Mouse (Mus musculus) limb, embryonic 15.5 days (tissue): Measurements from ENCODE around the gene Kif13a. TPM values are rescaled to one million over a fixed set of nuclear protein-coding genes. Genes with fewer than 3 reads are reported as not detected.

ENCODE experiments used
- ATAC-seq: fragments of 200-750 bp; cut with Nextera tagmentation; 2 replicates; pipeline ENCODE4 v1.8.0; 2017; ENCODE audit warnings: low read depth, moderate TSS enrichment; ENCODE audit not compliant: insufficient number of reproducible peaks, low FRiP score, low TSS enrichment
- H3K27ac ChIP-seq: fragments of 300-500 bp; sonication (generic); 2 replicates; pipeline ENCODE4 v1.5.1; 2015; ENCODE audit warnings: moderate library complexity, mild to moderate bottlenecking, inconsistent platforms
- H3K27me3 ChIP-seq: fragments of 300-500 bp; sonication (generic); 2 replicates; pipeline ENCODE4 v1.6.1; 2015; ENCODE audit warnings: inconsistent platforms
- H3K36me3 ChIP-seq: fragments of 300-500 bp; sonication (generic); 2 replicates; pipeline ENCODE4 v1.6.1; 2015; ENCODE audit warnings: inconsistent platforms
- H3K4me1 ChIP-seq: fragments of 300-500 bp; sonication (generic); 2 replicates; pipeline ENCODE4 v1.6.1; 2015; ENCODE audit warnings: inconsistent platforms
- H3K4me2 ChIP-seq: fragments of 300-500 bp; sonication (generic); 2 replicates; pipeline ENCODE4 v1.6.1; 2015; ENCODE audit warnings: mild to moderate bottlenecking, inconsistent platforms
- H3K4me3 ChIP-seq: fragments of 300-500 bp; sonication (generic); 2 replicates; pipeline ENCODE4 v1.5.1; 2015; ENCODE audit warnings: mild to moderate bottlenecking, inconsistent platforms
- H3K9ac ChIP-seq: fragments of 300-500 bp; sonication (generic); 2 replicates; pipeline ENCODE4 v1.6.1; 2015; ENCODE audit warnings: inconsistent platforms
- H3K9me3 ChIP-seq: fragments of 300-500 bp; sonication (generic); 2 replicates; pipeline ENCODE4 v1.6.1; 2016; ENCODE audit warnings: inconsistent platforms
- WGBS: fragments of 180-500 bp; shearing (Covaris S2); methylation state at CpG from one replicate; pipeline ENCODE4 v1.1.7; 2015; 5-methylcytosine and 5-hydroxymethylcytosine counted together
- polyA plus RNA-seq: library from polyadenylated mRNA; unstranded; fragments of >200 nt; fragmentation: Nextera tagmentation; extraction: Ambion mirVana; gene quantifications from 2 replicates; pipeline ENCODE4 v1.2.1, GENCODE M21; 2015

Gene Kif13a
- polyA plus RNA-seq, 1 experiment from 2014 or later = 23.7 TPM

GRCm38 (mm10) chr13:46760921-46761320 lies 168.7 kb downstream of the Kif13a start:
- WGBS = 56% methylated on average over 6 of the region's 6 CpGs
- no peak for ATAC-seq
- H3K36me3 ChIP-seq = peaks cover 59% of the 10 kb centered on the region

GRCm38 (mm10) chr13:46759281-46759809 lies 170.3 kb downstream of the Kif13a start:
- 79% methylated on average over 8 of the region's 8 CpGs for WGBS
- peaks cover 58% of the 10 kb centered on the region for H3K36me3 ChIP-seq

More at GRCm38 (mm10) chr13:46760921-46761320, 168.7 kb downstream of the Kif13a start:
- no peaks in the 10 kb centered on the region for H3K4me1 ChIP-seq
- H3K27ac ChIP-seq = no peak overlapping the region
- no peak overlapping the region for H3K4me2 ChIP-seq
- H3K9ac ChIP-seq = no peak overlapping the region
- H3K4me3 ChIP-seq = no peak overlapping the region
- no peaks in the 10 kb centered on the region for H3K9me3 ChIP-seq
- H3K27me3 ChIP-seq = no peaks in the 10 kb centered on the region

GRCm38 (mm10) chr13:46758627-46759026 lies 171.0 kb downstream of the Kif13a start:
- peaks cover 53% of the 10 kb centered on the region for H3K36me3 ChIP-seq
- H3K9me3 ChIP-seq = no peaks in the 10 kb centered on the region
- no peak overlapping the region for H3K4me2 ChIP-seq
- H3K4me3 ChIP-seq = no peak overlapping the region
- no peak for ATAC-seq
- 96% methylated on average over 13 of the region's 13 CpGs for WGBS
- H3K4me1 ChIP-seq = no peaks in the 10 kb centered on the region
- no peak overlapping the region for H3K9ac ChIP-seq
- H3K27me3 ChIP-seq = no peaks in the 10 kb centered on the region
- H3K27ac ChIP-seq = no peak overlapping the region

More at GRCm38 (mm10) chr13:46759281-46759809, 170.3 kb downstream of the Kif13a start:
- no peak overlapping the region for H3K4me2 ChIP-seq
- no peaks in the 10 kb centered on the region for H3K27me3 ChIP-seq
- no peak overlapping the region for H3K27ac ChIP-seq
- no peaks in the 10 kb centered on the region for H3K9me3 ChIP-seq
- no peak overlapping the region for H3K4me3 ChIP-seq
- no peak for ATAC-seq
- no peaks in the 10 kb centered on the region for H3K4me1 ChIP-seq
- no peak overlapping the region for H3K9ac ChIP-seq

GRCm38 (mm10) chr13:46757946-46758345 lies 171.7 kb downstream of the Kif13a start:
- no peak overlapping the region for H3K4me3 ChIP-seq
- peaks cover 48% of the 10 kb centered on the region for H3K36me3 ChIP-seq
- H3K4me1 ChIP-seq = no peaks in the 10 kb centered on the region
- H3K9ac ChIP-seq = no peak overlapping the region
- H3K27ac ChIP-seq = no peak overlapping the region
- ATAC-seq = no peak
- no peaks in the 10 kb centered on the region for H3K27me3 ChIP-seq
- H3K4me2 ChIP-seq = no peak overlapping the region
- H3K9me3 ChIP-seq = no peaks in the 10 kb centered on the region
- 88% methylated on average over 7 of the region's 7 CpGs for WGBS

GRCm38 (mm10) chr13:46753294-46753693 lies 176.4 kb downstream of the Kif13a start:
- Histone ChIP-seq H3K4me1 (no peaks in the 10 kb centered on the region), H3K9ac (no peak overlapping the region), H3K27me3 (no peaks in the 10 kb centered on the region), H3K9me3 (no peaks in the 10 kb centered on the region), H3K4me3 (no peak overlapping the region), H3K27ac (no peak overlapping the region), H3K36me3 (peaks cover 40% of the 10 kb centered on the region), H3K4me2 (no peak overlapping the region)
- no peak for ATAC-seq
- 71% methylated on average over 5 of the region's 5 CpGs for WGBS

GRCm38 (mm10) chr13:46752566-46753229 lies 177.0 kb downstream of the Kif13a start:
- peaks cover 38% of the 10 kb centered on the region for H3K36me3 ChIP-seq
- WGBS = 83% methylated on average over 13 of the region's 13 CpGs
- no peak for ATAC-seq

GRCm38 (mm10) chr13:46748138-46748873 lies 181.4 kb downstream of the Kif13a start:
- Histone ChIP-seq H3K27ac (no peak overlapping the region), H3K4me2 (no peak overlapping the region), H3K4me3 (no peak overlapping the region), H3K9ac (no peak overlapping the region), H3K36me3 (peaks cover 35% of the 10 kb centered on the region), H3K4me1 (no peaks in the 10 kb centered on the region), H3K27me3 (no peaks in the 10 kb centered on the region), H3K9me3 (no peaks in the 10 kb centered on the region)
- WGBS = 76% methylated on average over 5 of the region's 5 CpGs
- no peak for ATAC-seq

More at GRCm38 (mm10) chr13:46752566-46753229, 177.0 kb downstream of the Kif13a start:
- Histone ChIP-seq H3K4me1 (no peaks in the 10 kb centered on the region), H3K27me3 (no peaks in the 10 kb centered on the region), H3K4me2 (no peak overlapping the region), H3K4me3 (no peak overlapping the region), H3K9ac (no peak overlapping the region), H3K27ac (no peak overlapping the region), H3K9me3 (no peaks in the 10 kb centered on the region)

- 77% methylated on average over 8 of the region's 8 CpGs for WGBS
- Histone ChIP-seq H3K9me3 (no peaks in the 10 kb centered on the region), H3K36me3 (peaks cover 6% of the 10 kb centered on the region; the same call in 1 of the 2 replicates), H3K4me1 (no peaks in the 10 kb centered on the region), H3K27ac (no peak overlapping the region), H3K4me2 (no peak overlapping the region), H3K9ac (no peak overlapping the region), H3K27me3 (no peaks in the 10 kb centered on the region), H3K4me3 (no peak overlapping the region)
- ATAC-seq = no peak
Observed at GRCm38 (mm10) chr13:46743821-46744220, 185.8 kb downstream of the Kif13a start.

- H3K4me3 ChIP-seq = no peak overlapping the region
- H3K4me2 ChIP-seq = no peak overlapping the region
- H3K9ac ChIP-seq = no peak overlapping the region
- H3K27ac ChIP-seq = no peak overlapping the region
- 60% methylated on average over 2 of the region's 2 CpGs for WGBS
- no peaks in the 10 kb centered on the region for H3K9me3 ChIP-seq
- no peaks in the 10 kb centered on the region for H3K27me3 ChIP-seq
- no peaks in the 10 kb centered on the region for H3K4me1 ChIP-seq
- no peak for ATAC-seq
- no peaks in the 10 kb centered on the region for H3K36me3 ChIP-seq
Observed at GRCm38 (mm10) chr13:46742367-46742766, 187.3 kb downstream of the Kif13a start.

- no peak overlapping the region for H3K4me2 ChIP-seq
- ATAC-seq = no peak
- peaks cover 14% of the 10 kb centered on the region for H3K4me1 ChIP-seq
- H3K27me3 ChIP-seq = no peaks in the 10 kb centered on the region
- H3K9me3 ChIP-seq = no peaks in the 10 kb centered on the region
- no peak overlapping the region for H3K27ac ChIP-seq
- no peak overlapping the region for H3K9ac ChIP-seq
- no peak overlapping the region for H3K4me3 ChIP-seq
- no peaks in the 10 kb centered on the region for H3K36me3 ChIP-seq
- 80% methylated on average over 7 of the region's 7 CpGs for WGBS
Observed at GRCm38 (mm10) chr13:46739426-46739825, 190.2 kb downstream of the Kif13a start.

- Histone ChIP-seq H3K27ac (no peak overlapping the region), H3K4me2 (no peak overlapping the region), H3K9me3 (no peaks in the 10 kb centered on the region), H3K4me1 (peaks cover 14% of the 10 kb centered on the region), H3K9ac (no peak overlapping the region), H3K27me3 (no peaks in the 10 kb centered on the region), H3K4me3 (no peak overlapping the region), H3K36me3 (no peaks in the 10 kb centered on the region)
- ATAC-seq = no peak
- 75% methylated on average over 4 of the region's 4 CpGs for WGBS
Observed at GRCm38 (mm10) chr13:46737482-46737881, 192.2 kb downstream of the Kif13a start.

- Histone ChIP-seq H3K4me2 (peak overlapping the region; percentile 89), H3K27me3 (no peaks in the 10 kb centered on the region), H3K27ac (0 out of 2 replicates have a peak overlapping the region, but pooled peaks have one; percentile 11), H3K36me3 (no peaks in the 10 kb centered on the region), H3K4me3 (peak overlapping the region; percentile 50), H3K9me3 (no peaks in the 10 kb centered on the region), H3K9ac (peak overlapping the region; percentile 37; the same call in 1 of the 2 replicates), H3K4me1 (peaks cover 14% of the 10 kb centered on the region)
- 1% methylated on average over 12 of the region's 12 CpGs for WGBS
- no peak for ATAC-seq
Observed at GRCm38 (mm10) chr13:46736479-46736865, 193.2 kb downstream of the Kif13a start.
